12 mouse cellular contexts compared by ENCODE assay signal in genomic region chr16:92824723-92825203, GRCm38 (mm10). TPM values are rescaled to one million over a fixed set of nuclear protein-coding genes. Genes with fewer than 3 reads are reported as not detected.
A peak's percentile ranks its signal among the peaks of the same experiment; 100 is the strongest.
DNase-seq lines count a peak whose midpoint lies in the region; ATAC-seq and TF ChIP-seq lines count a peak whose summit lies in the region.
"Had no signal": no experiment of that assay in that cellular context is flagged by ENCODE, and none has a peak within 500 bp of the region (broad histone marks: within the 10 kb centered on the region; RNA-seq: fewer than 3 reads in every experiment).

No protein-coding gene starts in this region.

- no peak for DNase-seq in heart, adult 9 months (ENCODE audit: low spot score in 2 of 2)
- DNase-seq in 3T3-L1 (ENCODE audit: low read depth, low spot score) = peak; percentile 54
- no peak for DNase-seq in liver, postnatal 0 days
- DNase-seq in adrenal gland, postnatal 10 days = no peak
- no peak for DNase-seq in yolk sac, embryonic 10.5 days (ENCODE audit: low spot score)
- DNase-seq: adrenal gland, postnatal 14 days; cerebellum, adult 9-10 months; heart, adult 18-20 months had no signal

- 75% methylated on average over 9 of the region's 9 CpGs for WGBS in heart, embryonic 13.5 days
- 36% methylated on average over 9 of the region's 9 CpGs for WGBS in liver, postnatal 0 days (ENCODE audit: insufficient replicate concordance)
- WGBS in forebrain, embryonic 13.5 days = 91% methylated on average over 9 of the region's 9 CpGs

- H3K9me3 ChIP-seq in heart, embryonic 13.5 days = no peaks in the 10 kb centered on the region
- H3K9me3 ChIP-seq in liver, postnatal 0 days (ENCODE audit: low read length) = no peaks in the 10 kb centered on the region
- no peaks in the 10 kb centered on the region for H3K9me3 ChIP-seq in forebrain, embryonic 13.5 days (replicated peaks)
- H3K9me3 ChIP-seq: limb, embryonic 12.5 days had no signal

- H3K9ac ChIP-seq in heart, embryonic 13.5 days = peak overlapping the region; percentile 13
- peak overlapping the region; percentile 73 for H3K9ac ChIP-seq in liver, postnatal 0 days (replicated peaks)
- no peak overlapping the region for H3K9ac ChIP-seq in forebrain, embryonic 13.5 days
- H3K9ac ChIP-seq: limb, embryonic 12.5 days had no signal

- H3K27ac ChIP-seq in heart, embryonic 13.5 days (replicated peaks) = no peak overlapping the region
- peak overlapping the region; percentile 90 for H3K27ac ChIP-seq in bone marrow macrophage, adult 2 months (ENCODE audit: insufficient read depth, low read depth, low read length)
- peak overlapping the region; percentile 89 for H3K27ac ChIP-seq in liver, postnatal 0 days (ENCODE audit: low read depth)
- no peak overlapping the region for H3K27ac ChIP-seq in forebrain, embryonic 13.5 days
- H3K27ac ChIP-seq: limb, embryonic 12.5 days had no signal

- peak overlapping the region; percentile 22 for H3K4me3 ChIP-seq in heart, embryonic 13.5 days
- H3K4me3 ChIP-seq in bone marrow macrophage, adult 2 months (ENCODE audit: insufficient read depth, low read length) = peak overlapping the region; percentile 83
- peak overlapping the region; percentile 71 for H3K4me3 ChIP-seq in liver, postnatal 0 days (ENCODE audit: low read depth, low read length)
- H3K4me3 ChIP-seq in forebrain, embryonic 13.5 days = no peak overlapping the region
- H3K4me3 ChIP-seq: limb, embryonic 12.5 days had no signal

- peak overlapping the region; percentile 22; the same call in 1 of the 2 replicates for H3K4me2 ChIP-seq in heart, embryonic 13.5 days
- peak overlapping the region; percentile 80 for H3K4me2 ChIP-seq in liver, postnatal 0 days (ENCODE audit: low read depth, low read length)
- H3K4me2 ChIP-seq in forebrain, embryonic 13.5 days = no peak overlapping the region
- H3K4me2 ChIP-seq: limb, embryonic 12.5 days had no signal

- peaks cover 92% of the 10 kb centered on the region for H3K27me3 ChIP-seq in heart, embryonic 13.5 days (replicated peaks)
- H3K27me3 ChIP-seq in liver, postnatal 0 days (ENCODE audit: insufficient read depth, low read length) = no peaks in the 10 kb centered on the region
- H3K27me3 ChIP-seq in forebrain, embryonic 13.5 days = no peaks in the 10 kb centered on the region; the same call in 1 of the 2 replicates

- ATAC-seq in heart, embryonic 13.5 days (ENCODE audit: extremely low read depth, insufficient number of reproducible peaks, low FRiP score, low TSS enrichment) = no peak
- no peak for ATAC-seq in liver, postnatal 0 days
- ATAC-seq in forebrain, embryonic 13.5 days = no peak

- no peak for TF ChIP-seq POLR2A in bone marrow macrophage, adult 2 months (IDR thresholded peaks at IDR 0.05; ENCODE audit: borderline replicate concordance, low read depth, low read length)

- no peaks in the 10 kb centered on the region for H3K36me3 ChIP-seq in heart, embryonic 13.5 days
- peaks cover 6% of the 10 kb centered on the region; the same call in 1 of the 2 replicates for H3K36me3 ChIP-seq in liver, postnatal 0 days (replicated peaks; ENCODE audit: insufficient read depth, low read length)
- no peaks in the 10 kb centered on the region for H3K36me3 ChIP-seq in forebrain, embryonic 13.5 days (ENCODE audit: poor library complexity, severe bottlenecking)
- H3K36me3 ChIP-seq: limb, embryonic 12.5 days had no signal

- peaks cover 29% of the 10 kb centered on the region for H3K4me1 ChIP-seq in heart, embryonic 13.5 days
- peaks cover 49% of the 10 kb centered on the region for H3K4me1 ChIP-seq in bone marrow macrophage, adult 2 months (ENCODE audit: control insufficient read depth, insufficient read depth, low read length)
- peaks cover 47% of the 10 kb centered on the region for H3K4me1 ChIP-seq in liver, postnatal 0 days (ENCODE audit: insufficient read depth)
- peaks cover 18% of the 10 kb centered on the region for H3K4me1 ChIP-seq in forebrain, embryonic 13.5 days

- no peak for TF ChIP-seq EP300 in liver, postnatal 0 days (IDR thresholded peaks at IDR 0.05; ENCODE audit: low read depth)

- no peak for TF ChIP-seq CTCF in bone marrow macrophage, adult 2 months (IDR thresholded peaks at IDR 0.05; ENCODE audit: low read depth, low read length)
- no peak for TF ChIP-seq CTCF in liver, postnatal 0 days (IDR thresholded peaks at IDR 0.05; ENCODE audit: low read depth)

RNA-seq across cellular contexts. Expression of gene Runx1, which starts 1.2 kb away (rescaled TPM):
- 1.1 TPM in 2 replicates for polyA plus RNA-seq in heart, embryonic 13.5 days (2015; fragmentation: Nextera tagmentation; extraction: Ambion mirVana)
- polyA plus RNA-seq in bone marrow macrophage, adult 2 months (2012; ENCODE audit: insufficient read depth, insufficient read length, missing spikeins) = 86.8 and 103 TPM in 2 replicates
- 3.3 and 4.6 TPM in 2 replicates for polyA plus RNA-seq in liver, postnatal 0 days (2015; fragmentation: Nextera tagmentation; extraction: Ambion mirVana)
- 1 to 10 TPM; 4.2 to 5.8 TPM for total RNA-seq in adrenal gland, postnatal 10 days (2021)
- 0.29 and 0.30 TPM in 2 replicates for polyA plus RNA-seq in forebrain, embryonic 13.5 days (2015; fragmentation: Nextera tagmentation; extraction: Ambion mirVana)

Comparison
In these comparisons a context has a peak if more than half of its experiments do, and no peak if none do; other contexts are left out.
1. H3K27ac ChIP-seq: peak in bone marrow macrophage, adult 2 months (single experiment) and liver, postnatal 0 days (single experiment); none in heart, embryonic 13.5 days (single experiment) and forebrain, embryonic 13.5 days (single experiment).
2. RNA of gene Runx1, which starts 1.2 kb away (polyA plus RNA-seq): 86.8 to 103 TPM in bone marrow macrophage, adult 2 months; 3.3 to 4.6 TPM in liver, postnatal 0 days, 1.1 TPM in heart, embryonic 13.5 days and 0.29 to 0.30 TPM in forebrain, embryonic 13.5 days; every median in the first group is over 10 times any median in the second.